Mouse (Mus musculus) right cerebral cortex, postnatal 25 days (tissue): ENCODE measurements around the gene Tle4.

ENCODE experiments used
- DNase-seq: peaks from one replicate; pipeline ENCODE4 v3.0.0; 2022

Tle4 gene

DNA sequence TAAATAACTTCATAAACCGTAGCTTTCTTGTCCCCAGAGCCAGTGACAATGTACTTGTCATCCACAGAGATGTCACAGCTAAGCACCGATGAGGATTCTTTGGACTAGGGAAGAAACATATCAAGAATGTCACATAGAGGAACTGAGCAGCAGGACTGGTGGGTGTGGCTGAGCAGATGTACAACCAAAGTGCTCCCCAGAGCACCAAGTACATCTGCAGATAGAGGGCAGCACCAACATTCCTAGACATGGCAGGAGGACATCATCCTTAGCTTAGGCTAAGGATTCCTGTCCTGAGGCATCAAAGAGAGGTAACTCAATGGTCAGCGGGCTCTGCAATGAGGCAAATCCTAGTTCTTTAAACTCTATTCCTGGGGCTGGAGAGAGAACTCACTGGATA is 148.1 kb downstream of the Tle4 start:
- no peak for DNase-seq

DNA sequence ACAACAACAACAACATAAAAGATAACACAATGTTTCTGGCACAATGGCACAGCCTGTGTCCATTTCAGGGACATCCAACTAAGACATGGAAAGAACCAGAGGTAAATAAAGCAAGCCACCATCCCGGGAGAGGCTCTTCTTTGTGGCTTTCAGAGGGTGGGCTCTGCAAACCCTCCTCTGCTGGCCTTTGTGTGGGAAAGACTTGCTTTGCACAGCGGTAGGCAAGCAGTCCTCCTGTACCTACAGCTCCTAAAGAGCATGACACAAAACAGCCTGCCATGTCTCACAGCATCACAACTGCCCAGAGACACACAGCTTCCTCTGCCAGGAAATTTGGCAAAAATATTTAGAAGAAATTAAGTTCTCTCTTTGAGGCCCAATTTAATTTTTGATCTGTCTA is 149.3 kb downstream of the Tle4 start:
- DNase-seq = no peak

DNA sequence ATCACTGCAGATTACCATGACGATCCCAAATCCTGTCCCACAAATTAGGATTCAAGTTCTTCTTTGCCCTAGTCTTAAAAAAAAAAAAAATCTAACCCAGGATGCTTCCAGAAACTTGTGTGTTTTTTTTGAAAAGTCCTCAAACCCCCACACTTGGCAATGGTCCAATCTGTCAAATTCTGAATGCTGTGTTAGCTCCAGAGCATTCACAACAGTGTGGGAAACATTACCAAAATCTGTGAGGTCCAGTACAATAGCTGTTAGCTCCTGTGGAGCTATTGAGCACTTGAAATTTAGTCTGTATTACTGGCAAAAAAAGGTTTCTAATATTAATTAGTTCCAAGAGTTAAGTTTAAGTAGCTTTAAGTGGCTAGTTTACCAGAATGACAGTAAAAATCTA is 150.4 kb downstream of the Tle4 start:
- no peak for DNase-seq

DNA sequence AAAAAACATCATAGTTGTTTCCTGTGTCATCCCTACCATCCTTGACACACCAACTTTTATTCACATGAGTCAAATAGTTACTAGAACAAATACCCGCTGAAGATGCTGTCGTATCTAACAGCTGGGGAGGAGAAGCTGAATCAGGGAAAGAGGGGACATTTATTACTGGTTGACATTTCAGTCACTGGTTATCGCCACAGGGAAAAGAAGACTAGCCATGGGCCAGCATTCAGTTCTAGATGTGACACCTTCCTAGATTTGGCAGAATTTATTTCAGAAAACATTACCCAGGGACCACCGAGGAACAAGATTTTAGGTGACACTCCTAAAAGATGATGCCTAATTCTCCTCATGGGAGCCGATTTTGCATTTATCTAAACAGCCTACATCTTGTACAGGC is 156.0 kb downstream of the Tle4 start:
- DNase-seq = no peak

DNA sequence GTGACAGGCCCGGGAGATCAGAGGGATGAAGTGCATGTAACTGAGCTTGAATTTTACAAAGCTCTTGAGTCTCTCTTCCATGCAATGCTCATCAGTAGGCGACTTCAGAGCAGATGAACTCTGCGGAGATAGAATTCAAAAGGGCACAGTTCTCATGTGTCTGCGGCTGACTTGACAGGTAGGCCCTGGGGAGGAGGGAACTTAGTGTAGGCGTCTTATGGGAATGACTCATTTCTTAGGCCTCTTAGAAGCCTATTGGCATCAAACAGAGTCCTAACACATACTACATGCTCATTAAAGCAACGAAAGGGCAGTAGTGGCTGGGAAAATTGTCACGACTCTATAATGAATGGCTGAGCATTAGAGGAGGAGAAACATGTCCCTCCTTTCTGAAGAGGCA is 160.6 kb downstream of the Tle4 start:
- no peak for DNase-seq

DNA sequence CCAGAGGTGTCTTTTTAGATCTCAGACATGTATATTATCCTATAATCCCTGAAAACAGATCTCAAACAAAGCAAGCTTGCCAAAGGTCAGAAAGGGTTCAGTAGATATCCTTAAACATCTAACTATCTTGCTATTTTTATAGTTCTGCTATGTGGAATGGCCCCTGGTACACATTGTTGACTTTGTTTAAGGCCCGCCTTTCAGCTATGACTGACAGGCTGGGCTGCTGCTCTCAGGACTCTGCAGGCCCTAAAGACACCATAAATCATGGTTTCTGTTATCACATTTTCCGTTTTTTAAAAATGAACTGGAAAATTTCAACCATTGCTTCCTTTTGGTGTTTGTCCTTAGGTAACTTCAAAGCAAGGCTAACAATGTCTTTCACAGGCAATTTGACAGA is 161.3 kb downstream of the Tle4 start:
- DNase-seq = no peak

DNA sequence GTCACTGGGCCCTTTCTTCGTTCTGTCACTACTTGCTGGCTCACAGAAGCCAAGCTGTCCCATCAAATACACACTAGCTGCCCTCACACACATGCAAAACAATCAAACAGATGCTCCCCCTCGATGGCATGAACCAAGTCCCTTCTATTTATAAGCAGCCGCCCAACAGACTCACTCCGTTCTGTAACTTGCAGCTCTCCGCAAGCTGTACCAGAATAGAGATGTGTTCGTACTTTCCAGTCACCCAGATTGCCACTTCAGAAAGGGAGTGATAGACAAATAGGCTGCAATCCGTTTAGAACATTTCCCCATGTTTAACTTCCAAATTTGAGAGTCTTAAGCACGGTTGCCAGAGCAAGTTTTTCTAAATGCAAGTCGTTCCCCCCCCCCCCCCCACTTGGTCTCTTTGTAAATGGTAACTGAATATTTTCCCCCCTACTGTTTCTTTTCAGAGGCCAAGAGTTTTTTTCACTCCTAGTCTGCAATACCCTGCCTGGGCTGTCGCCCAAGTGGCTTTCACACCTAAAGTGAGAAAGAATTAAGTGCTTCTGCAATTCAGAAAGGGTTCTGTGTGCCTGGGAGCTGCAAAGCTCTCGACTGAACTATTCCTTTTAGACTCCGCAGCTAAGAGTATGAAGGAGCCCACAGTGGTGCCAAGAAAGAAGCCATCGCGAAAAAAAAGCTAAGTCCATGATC is 162.0 kb downstream of the Tle4 start:
- peak; percentile 43 for DNase-seq

DNA sequence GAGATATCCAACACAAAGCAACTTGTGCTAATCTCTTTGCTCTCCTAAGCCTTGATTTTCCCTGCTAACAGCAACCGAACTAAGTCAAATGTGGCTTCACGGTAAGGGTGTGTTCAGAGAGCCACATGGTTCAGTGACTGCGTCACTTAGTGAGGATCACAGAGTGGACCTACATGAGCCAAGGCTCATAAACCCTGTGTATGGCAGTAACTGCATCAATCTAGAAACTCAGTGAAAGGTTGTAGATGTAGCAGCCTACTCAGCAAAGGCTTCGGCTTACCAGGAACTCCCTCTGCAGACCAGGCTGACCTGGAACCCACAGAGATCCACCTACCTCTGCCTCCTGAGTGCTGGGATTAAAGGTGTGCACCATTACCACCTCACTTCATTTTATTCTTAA is 164.0 kb downstream of the Tle4 start:
- no peak for DNase-seq

DNA sequence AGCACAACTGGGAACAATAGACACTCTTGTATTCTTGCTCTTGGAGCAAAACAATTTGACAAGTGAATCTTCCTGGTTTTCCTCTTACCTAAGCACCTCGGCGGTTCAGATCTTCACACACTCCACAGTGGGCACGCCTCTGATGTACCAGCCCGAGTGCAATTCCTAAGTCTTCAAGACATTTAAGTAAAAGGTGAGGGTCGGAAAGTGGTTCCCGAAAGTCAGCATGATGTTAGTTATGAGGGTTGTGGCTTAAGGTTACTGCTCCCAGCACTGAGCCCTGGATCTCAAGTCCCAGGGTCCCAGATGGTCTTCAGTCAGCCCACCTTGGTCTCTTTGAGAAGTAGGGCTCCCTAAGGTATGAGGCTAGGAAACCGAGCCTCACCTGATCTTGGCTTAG is 165.4 kb downstream of the Tle4 start:
- no peak for DNase-seq

DNA sequence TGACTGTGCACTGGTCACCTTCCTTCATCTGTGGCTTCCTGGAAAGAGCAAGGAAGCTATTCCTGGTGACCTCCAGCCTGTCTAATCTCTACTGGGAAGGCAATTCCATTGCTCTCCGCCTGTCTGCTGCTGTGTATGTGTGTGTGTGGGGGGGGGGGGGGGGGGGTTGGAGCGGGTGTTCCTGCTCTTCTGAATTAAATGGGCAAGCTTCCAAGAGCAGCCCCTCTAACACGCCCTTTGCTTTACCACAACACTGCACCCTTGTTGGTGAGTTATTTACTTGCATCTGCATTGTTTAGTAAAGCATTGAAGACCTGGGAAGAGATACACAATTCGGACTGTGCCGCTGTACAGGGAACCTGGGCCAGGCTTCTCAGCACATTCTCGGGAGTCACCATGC is 170.9 kb downstream of the Tle4 start:
- no peak for DNase-seq

DNA sequence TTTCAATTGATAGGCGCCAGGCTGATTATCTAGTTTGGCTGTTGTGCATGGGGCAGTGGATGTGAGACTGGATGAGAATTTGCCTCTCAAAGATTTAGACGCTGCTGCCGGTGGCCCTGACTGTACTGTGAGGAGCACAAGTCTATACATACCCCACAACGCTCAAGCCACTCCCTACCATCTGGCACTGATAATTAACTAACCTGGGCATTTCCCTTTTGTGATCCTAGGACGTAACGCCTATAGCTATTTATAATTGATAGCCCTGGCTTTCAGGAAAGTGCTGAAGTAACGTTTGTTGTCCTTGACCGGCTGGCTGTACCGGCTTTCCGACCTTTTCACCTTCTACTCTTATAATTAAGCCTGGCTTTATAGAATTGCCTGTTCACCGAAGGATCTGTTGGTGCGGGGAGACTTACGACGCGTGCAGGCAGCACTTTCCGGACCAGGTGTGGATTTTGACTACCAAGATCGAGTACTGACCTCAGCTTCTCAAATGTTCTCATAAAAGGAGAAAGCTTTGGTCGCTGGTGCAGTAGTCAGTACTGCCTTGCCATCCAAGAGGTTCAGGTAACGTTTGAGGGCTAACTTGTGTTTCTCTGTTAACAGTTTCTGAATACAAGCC is 171.5 kb downstream of the Tle4 start:
- DNase-seq = no peak

DNA sequence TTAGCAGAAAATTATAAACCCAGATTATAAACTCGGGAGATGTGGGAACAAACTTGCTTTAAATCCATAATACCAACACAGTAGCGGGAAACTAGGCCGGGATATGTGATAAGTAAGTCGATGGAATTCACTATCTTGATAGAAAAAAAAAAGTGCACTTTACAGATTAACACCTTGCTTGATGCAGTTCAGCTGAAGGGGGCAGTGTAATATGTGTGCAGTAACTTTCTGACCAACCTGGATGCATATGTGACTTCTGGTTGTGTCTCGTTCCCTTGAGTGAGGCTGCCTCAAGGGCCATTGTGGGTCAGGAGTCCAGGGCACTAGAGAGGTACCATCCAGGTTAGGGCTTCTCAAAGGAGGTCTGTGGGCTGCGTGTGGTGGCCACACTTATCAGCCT is 172.7 kb downstream of the Tle4 start:
- no peak for DNase-seq

DNA sequence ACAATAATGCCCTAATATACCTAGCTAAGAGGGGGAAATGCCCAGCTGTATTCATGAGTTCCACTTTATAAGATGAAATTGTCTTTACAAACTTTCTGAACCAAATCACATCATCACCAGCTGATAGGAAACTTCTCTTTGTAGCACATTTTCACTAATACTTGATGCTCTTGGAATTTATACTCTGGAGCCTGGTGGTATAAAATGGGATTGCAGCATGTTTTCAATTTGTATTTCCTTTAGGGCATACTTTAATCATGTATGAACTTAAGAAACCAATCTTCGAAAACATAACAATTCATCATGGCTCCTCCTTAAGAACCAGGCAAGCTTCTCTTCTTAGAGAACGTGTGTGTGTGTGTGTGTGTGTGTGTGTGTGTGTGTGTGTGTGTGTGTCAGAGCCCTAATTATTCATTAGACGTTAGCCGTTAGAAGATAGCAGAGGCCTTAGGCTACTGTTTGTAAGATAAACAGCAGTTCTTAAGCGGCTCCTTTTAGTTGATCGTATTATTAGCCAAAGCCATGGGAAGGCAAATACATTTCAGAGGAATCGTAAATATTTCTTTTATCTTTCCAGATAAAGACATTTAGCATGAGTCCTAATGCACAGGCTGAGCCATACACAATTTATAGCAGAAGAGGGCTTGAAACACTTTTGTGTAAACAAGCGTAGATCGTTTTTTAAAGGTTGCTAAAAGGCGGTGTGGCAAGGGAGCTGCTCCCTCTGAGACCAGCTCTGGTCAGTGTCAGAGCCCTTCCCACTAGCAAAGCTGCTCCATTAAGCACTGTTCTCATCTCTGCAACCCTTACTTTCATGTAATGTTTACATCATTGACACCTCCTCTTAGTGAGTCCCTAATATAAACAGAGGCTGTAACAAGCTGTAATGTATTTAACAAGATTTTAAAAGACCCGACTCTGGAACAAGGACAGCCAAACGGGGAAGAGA is 173.6 kb downstream of the Tle4 start:
- no peak for DNase-seq

DNA sequence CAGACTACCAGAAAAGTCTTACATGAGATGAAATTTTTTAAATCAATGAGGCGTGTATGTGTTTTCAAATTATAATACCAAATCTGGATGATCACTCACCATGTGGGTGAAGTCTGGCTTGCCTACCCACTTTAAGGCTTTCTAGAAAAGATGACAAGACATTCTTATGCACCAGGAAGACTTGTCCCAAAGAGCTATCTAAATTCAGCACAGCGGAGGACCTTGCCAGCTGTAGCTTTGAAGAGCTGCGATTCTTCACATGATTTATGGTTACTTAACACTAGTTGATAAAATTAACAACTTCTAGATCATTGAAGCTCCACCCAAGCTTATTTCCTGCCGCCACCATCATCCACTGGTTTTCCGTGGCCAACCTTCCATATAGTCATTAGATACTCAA is 176.2 kb downstream of the Tle4 start:
- DNase-seq = no peak

DNA sequence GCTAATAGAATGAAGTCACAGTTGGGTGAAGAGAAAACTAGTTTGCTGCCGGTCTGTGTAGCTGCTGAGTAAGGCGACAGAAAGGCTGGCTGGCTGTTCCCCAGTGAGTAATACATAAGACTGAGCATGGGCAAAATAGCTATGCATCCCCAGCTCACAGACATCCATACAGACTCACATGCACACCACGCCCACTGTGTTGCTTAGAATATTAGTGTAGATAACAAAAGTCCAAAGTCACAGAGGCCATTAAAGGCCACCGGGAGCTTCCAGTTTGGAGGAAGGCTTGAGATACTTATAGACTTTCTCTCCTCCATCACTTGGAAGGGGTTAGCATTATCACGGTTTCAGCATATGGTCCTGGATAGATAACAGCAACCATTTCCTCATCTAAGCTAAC is 178.0 kb downstream of the Tle4 start:
- no peak for DNase-seq

DNA sequence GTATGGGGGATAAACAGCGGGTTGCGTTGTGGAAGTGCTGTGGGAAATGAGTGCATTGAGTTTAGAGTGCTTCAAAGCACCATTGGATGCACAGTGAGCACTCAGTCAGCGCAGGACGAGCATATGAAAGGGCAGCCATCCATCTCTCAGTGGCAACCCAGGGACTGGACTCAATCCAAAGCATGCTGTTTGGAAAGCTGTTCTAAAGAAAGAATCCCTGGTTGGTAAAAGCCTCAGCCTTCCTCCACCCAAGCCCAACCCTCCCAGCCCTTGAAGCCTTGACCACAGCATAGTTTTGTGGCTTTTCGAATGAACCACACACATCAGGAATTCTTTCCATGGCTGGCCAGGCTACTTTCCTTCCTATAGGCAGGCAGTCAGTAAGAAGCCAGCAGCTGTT is 181.0 kb downstream of the Tle4 start:
- DNase-seq = no peak

DNA sequence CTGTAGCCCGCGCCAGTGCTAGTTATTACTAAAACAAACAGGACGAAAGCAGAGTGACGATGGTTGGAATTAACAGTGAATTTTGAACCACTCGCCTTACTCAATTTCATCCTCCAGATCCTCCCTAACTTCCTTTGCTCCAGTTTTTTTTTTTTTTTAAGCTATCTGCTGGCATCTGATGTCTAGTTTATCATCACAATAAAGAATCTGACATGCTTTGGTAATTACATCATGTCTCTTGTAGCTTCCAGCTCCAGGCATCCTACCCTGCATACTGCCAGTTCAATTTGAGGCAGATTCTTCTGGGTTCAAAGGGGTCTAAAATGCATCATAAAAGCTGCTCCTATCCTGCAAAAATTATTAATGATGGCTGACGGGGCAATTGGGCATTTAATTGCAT is 181.9 kb downstream of the Tle4 start:
- no peak for DNase-seq

DNA sequence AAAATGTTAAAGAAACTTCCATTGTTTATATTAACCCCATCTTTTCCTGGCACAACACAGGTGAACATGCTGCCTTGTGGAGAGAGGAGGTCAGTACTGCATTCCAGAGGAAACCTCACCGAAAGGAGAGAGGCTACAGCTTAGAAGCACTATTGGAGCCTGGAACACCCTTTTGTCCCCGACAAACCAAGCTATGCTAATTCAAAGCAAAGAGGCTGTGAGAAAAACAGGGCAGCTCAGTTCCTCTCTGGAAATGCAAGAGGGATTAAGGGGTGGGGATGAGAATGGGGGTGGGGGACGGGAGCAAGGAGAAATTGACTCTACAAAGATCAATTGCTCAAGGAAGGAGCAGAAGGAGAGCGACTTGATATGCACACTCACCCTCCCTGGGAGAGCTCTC is 182.9 kb downstream of the Tle4 start:
- no peak for DNase-seq

DNA sequence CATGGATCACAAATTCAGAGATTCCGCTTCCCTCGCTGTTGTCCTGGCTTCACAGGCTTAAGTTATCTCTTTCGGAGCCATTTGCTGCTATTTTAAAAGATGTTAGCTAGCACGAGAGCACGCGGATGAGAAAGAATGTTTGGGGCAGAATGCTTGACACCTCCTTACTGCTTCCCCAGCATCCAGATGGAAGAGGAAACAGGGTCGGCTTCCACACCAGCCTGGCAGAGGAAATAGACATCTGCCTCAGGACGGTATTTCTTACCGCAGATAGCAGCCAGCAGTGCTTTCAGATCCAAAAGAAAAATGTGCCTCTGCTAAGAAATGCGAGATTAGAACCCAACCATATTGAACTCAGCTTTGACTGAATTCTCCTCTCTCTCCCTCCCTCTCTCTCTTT is 191.2 kb downstream of the Tle4 start:
- peak; percentile 42 for DNase-seq
